Mouse (Mus musculus) brain, embryonic 14.5 days (tissue): Measurements from ENCODE around the gene Fam198b.

Source experiments
- CTCF ChIP-seq: fragments of 200-500 bp; IDR thresholded peaks from 2 replicates; pipeline ENCODE4 v1.5.1; 2012; ENCODE audit warnings: inconsistent platforms, mild to moderate bottlenecking, moderate library complexity, borderline replicate concordance; ENCODE audit not compliant: insufficient read depth, insufficient read length; ENCODE audit errors: extremely low read depth
- POLR2A ChIP-seq: fragments of 200-500 bp; IDR thresholded peaks from 2 replicates; pipeline ENCODE4 v1.6.1; 2012; ENCODE audit warnings: mild to moderate bottlenecking, inconsistent platforms, borderline replicate concordance; ENCODE audit not compliant: poor library complexity, insufficient read depth, insufficient read length, severe bottlenecking; ENCODE audit errors: extremely low read depth

GRCm38 (mm10) chr3:79966709-79967108 is 82.4 kb downstream of the Fam198b start:
- TF ChIP-seq CTCF = no peak
- TF ChIP-seq POLR2A = no peak
